9 mouse cellular contexts compared by ENCODE assay signal in the genomic region with DNA sequence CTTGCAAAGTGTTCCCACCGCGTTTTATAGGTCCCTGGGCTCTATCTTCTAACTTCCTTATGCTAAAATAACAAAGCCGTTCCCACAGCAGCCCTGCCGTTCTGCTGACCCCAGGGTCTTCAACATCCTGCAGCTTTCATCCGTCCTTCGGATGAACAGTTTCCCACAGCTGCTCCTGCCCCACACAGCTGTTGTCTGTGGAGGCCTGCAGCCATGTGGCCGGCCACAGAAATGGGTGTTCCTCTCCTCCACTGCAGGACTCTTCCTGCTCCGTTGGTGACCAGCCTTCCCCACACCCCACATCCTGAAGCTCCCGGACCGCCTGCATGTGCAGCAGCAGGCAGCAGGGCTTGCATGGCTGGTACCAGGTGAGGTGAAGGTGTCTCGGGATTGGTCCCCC. TPM values are rescaled to one million over a fixed set of nuclear protein-coding genes. Genes with fewer than 3 reads are reported as not detected.
DNase-seq lines count a peak whose midpoint lies in the region; ATAC-seq and TF ChIP-seq lines count a peak whose summit lies in the region.
"Had no signal": no experiment of that assay in that cellular context is flagged by ENCODE, and none has a peak within 500 bp of the region (broad histone marks: within the 10 kb centered on the region; RNA-seq: fewer than 3 reads in every experiment).

No protein-coding gene starts in this region.

- TF ChIP-seq POLR2A in lung, adult 2 months (IDR thresholded peaks at IDR 0.05; ENCODE audit: borderline replicate concordance, extremely low read depth, low read depth, low read length), result no peak

- 0 out of 2 replicates have a peak overlapping the region, but pooled peaks have one; percentile 37 for H3K9ac ChIP-seq in lung, embryonic 16.5 days (ENCODE audit: low read length)
- H3K9ac ChIP-seq in limb, embryonic 11.5 days (ENCODE audit: low read length), result peak overlapping the region; percentile 44
- no peak overlapping the region for H3K9ac ChIP-seq in stomach, embryonic 14.5 days (replicated peaks; ENCODE audit: low read depth, low read length)
- H3K9ac ChIP-seq: heart, embryonic 13.5 days had no signal

- no peaks in the 10 kb centered on the region for H3K36me3 ChIP-seq in heart, embryonic 10.5 days
- no peaks in the 10 kb centered on the region for H3K36me3 ChIP-seq in lung, embryonic 16.5 days (ENCODE audit: control insufficient read depth, insufficient read depth, low read length)
- no peaks in the 10 kb centered on the region for H3K36me3 ChIP-seq in limb, embryonic 11.5 days (ENCODE audit: control insufficient read depth, insufficient read depth, low read length)
- no peaks in the 10 kb centered on the region for H3K36me3 ChIP-seq in stomach, embryonic 14.5 days (ENCODE audit: control insufficient read depth, insufficient read depth, low read length)
- H3K36me3 ChIP-seq: heart, embryonic 13.5 days had no signal

- peak; percentile 72 for DNase-seq in heart, embryonic 10.5 days (ENCODE audit: low spot score)
- no peak for DNase-seq in heart, adult 8-10 months (ENCODE audit: low spot score)
- no peak for DNase-seq in lung, adult 2 months
- peak; percentile 45 for DNase-seq in limb, embryonic 11.5 days (ENCODE audit: low spot score)
- no peak for DNase-seq in thymus, adult 18-20 months
- DNase-seq in ovary, postnatal 14 days (ENCODE audit: low spot score), result no peak

- no peaks in the 10 kb centered on the region for H3K27me3 ChIP-seq in heart, embryonic 10.5 days (ENCODE audit: insufficient read depth, poor library complexity, severe bottlenecking)
- H3K27me3 ChIP-seq in lung, embryonic 16.5 days (ENCODE audit: control insufficient read depth, insufficient read depth, low read depth, low read length), result no peaks in the 10 kb centered on the region
- H3K27me3 ChIP-seq in limb, embryonic 11.5 days (ENCODE audit: control insufficient read depth, insufficient read depth, low read length), result no peaks in the 10 kb centered on the region
- H3K27me3 ChIP-seq in stomach, embryonic 14.5 days (ENCODE audit: control insufficient read depth, insufficient read depth, low read length), result no peaks in the 10 kb centered on the region
- H3K27me3 ChIP-seq: heart, embryonic 13.5 days had no signal

- no peaks in the 10 kb centered on the region for H3K9me3 ChIP-seq in heart, embryonic 10.5 days
- H3K9me3 ChIP-seq in lung, embryonic 16.5 days (ENCODE audit: control insufficient read depth, low read length), result no peaks in the 10 kb centered on the region
- H3K9me3 ChIP-seq in limb, embryonic 11.5 days (ENCODE audit: control insufficient read depth, low read length), result no peaks in the 10 kb centered on the region
- H3K9me3 ChIP-seq in stomach, embryonic 14.5 days (ENCODE audit: control insufficient read depth, low read depth, low read length), result no peaks in the 10 kb centered on the region
- H3K9me3 ChIP-seq: heart, embryonic 13.5 days had no signal

- peak overlapping the region; percentile 65 for H3K27ac ChIP-seq in heart, embryonic 10.5 days
- H3K27ac ChIP-seq in lung, embryonic 16.5 days (ENCODE audit: low read length), result peak overlapping the region; percentile 76
- peak overlapping the region; percentile 67 for H3K27ac ChIP-seq in limb, embryonic 11.5 days (replicated peaks; ENCODE audit: low read depth, low read length)
- H3K27ac ChIP-seq in stomach, embryonic 14.5 days (ENCODE audit: low read length), result peak overlapping the region; percentile 82

- TF ChIP-seq CTCF in lung, adult 2 months (IDR thresholded peaks at IDR 0.05; ENCODE audit: insufficient read depth, low read length), result no peak

- 45% methylated on average over 11 of the region's 11 CpGs for WGBS in heart, embryonic 10.5 days
- WGBS in lung, embryonic 16.5 days, result 27% methylated on average over 11 of the region's 11 CpGs
- WGBS in lung, adult 2 months, result 29% methylated on average over 11 of the region's 11 CpGs
- WGBS in limb, embryonic 11.5 days, result 24% methylated on average over 11 of the region's 11 CpGs
- 25% methylated on average over 11 of the region's 11 CpGs for WGBS in stomach, embryonic 14.5 days

- peak; percentile 47 for ATAC-seq in lung, embryonic 16.5 days (ENCODE audit: low read depth)
- peak; percentile 38; the same call in 1 of the 2 replicates for ATAC-seq in limb, embryonic 11.5 days (ENCODE audit: insufficient number of reproducible peaks, low FRiP score, low TSS enrichment, low read depth)
- no peak; the same call in 1 of the 2 replicates for ATAC-seq in stomach, embryonic 14.5 days (ENCODE audit: insufficient number of reproducible peaks, insufficient read depth, low FRiP score, low read depth)

- no peak overlapping the region for H3K4me3 ChIP-seq in heart, embryonic 10.5 days
- H3K4me3 ChIP-seq in lung, embryonic 16.5 days (ENCODE audit: low read length), result no peak overlapping the region
- H3K4me3 ChIP-seq in lung, adult 2 months (replicated peaks; ENCODE audit: extremely low read depth, low read depth, low read length), result no peak overlapping the region
- H3K4me3 ChIP-seq in limb, embryonic 11.5 days (ENCODE audit: low read depth, low read length), result no peak overlapping the region
- H3K4me3 ChIP-seq in stomach, embryonic 14.5 days (ENCODE audit: low read depth, low read length), result no peak overlapping the region
- H3K4me3 ChIP-seq: heart, embryonic 13.5 days had no signal

- H3K4me2 ChIP-seq in lung, embryonic 16.5 days (ENCODE audit: low read depth, low read length), result no peak overlapping the region
- H3K4me2 ChIP-seq in limb, embryonic 11.5 days (ENCODE audit: low read depth, severe bottlenecking), result no peak overlapping the region
- no peak overlapping the region for H3K4me2 ChIP-seq in stomach, embryonic 14.5 days (replicated peaks; ENCODE audit: low read depth, low read length)
- H3K4me2 ChIP-seq: heart, embryonic 13.5 days had no signal

- H3K4me1 ChIP-seq in heart, embryonic 10.5 days, result peaks cover 58% of the 10 kb centered on the region
- H3K4me1 ChIP-seq in lung, embryonic 16.5 days (replicated peaks; ENCODE audit: control insufficient read depth, insufficient read depth, low read length), result peaks cover 41% of the 10 kb centered on the region
- H3K4me1 ChIP-seq in lung, adult 2 months (ENCODE audit: control insufficient read depth, insufficient read depth, low read length), result peaks cover 5% of the 10 kb centered on the region
- H3K4me1 ChIP-seq in limb, embryonic 11.5 days (ENCODE audit: control insufficient read depth, insufficient read depth, low read length), result peaks cover 27% of the 10 kb centered on the region
- peaks cover 29% of the 10 kb centered on the region for H3K4me1 ChIP-seq in stomach, embryonic 14.5 days (ENCODE audit: control insufficient read depth, insufficient read depth, low read length)

RNA-seq across cellular contexts. Expression of gene Phc2, which starts 17.3 kb away (rescaled TPM):
- polyA plus RNA-seq in heart, embryonic 10.5 days (2016; fragmentation: Nextera tagmentation; extraction: Ambion mirVana), result 24.5 and 35.2 TPM in 2 replicates
- 10 to 100 TPM; 26.8 to 38.7 (median 30.2) TPM for total RNA-seq in heart, adult 8-10 months (2022)
- 18.9 and 19.8 TPM in 2 replicates for polyA plus RNA-seq in lung, embryonic 16.5 days (2015; fragmentation: Nextera tagmentation; extraction: Ambion mirVana)
- 125 and 126 TPM in 2 replicates for polyA plus RNA-seq in lung, adult 2 months (2012; rRNA removed)
- polyA plus RNA-seq in limb, embryonic 11.5 days (2014; fragmentation: Nextera tagmentation; extraction: Ambion mirVana), result 63.2 and 70.6 TPM in 2 replicates
- 20.3 and 22.9 TPM in 2 replicates for polyA plus RNA-seq in stomach, embryonic 14.5 days (2014; fragmentation: Nextera tagmentation; extraction: Ambion mirVana)

RNA-seq across cellular contexts. Expression of gene Tlr12, which starts 18.8 kb away (rescaled TPM):
- 0.30 and 0.57 TPM in 2 replicates for polyA plus RNA-seq in heart, embryonic 10.5 days (2016; fragmentation: Nextera tagmentation; extraction: Ambion mirVana)
- total RNA-seq in heart, adult 8-10 months (2022), result under 1 TPM in 2 of 4 experiments, not detected in 2; 0.28 to 0.29 TPM
- polyA plus RNA-seq in lung, embryonic 16.5 days (2015; fragmentation: Nextera tagmentation; extraction: Ambion mirVana), result 1.6 and 1.8 TPM in 2 replicates
- 1.4 and 1.8 TPM in 2 replicates for polyA plus RNA-seq in lung, adult 2 months (2012; rRNA removed)
- polyA plus RNA-seq in limb, embryonic 11.5 days (2014; fragmentation: Nextera tagmentation; extraction: Ambion mirVana), result 0.21 and 0.29 TPM in 2 replicates
- 0.35 and 0.39 TPM in 2 replicates for polyA plus RNA-seq in stomach, embryonic 14.5 days (2014; fragmentation: Nextera tagmentation; extraction: Ambion mirVana)

RNA-seq across cellular contexts. Expression of gene Zscan20, which starts 27.4 kb away (rescaled TPM):
- polyA plus RNA-seq in heart, embryonic 10.5 days (2016; fragmentation: Nextera tagmentation; extraction: Ambion mirVana), result 5.0 and 5.1 TPM in 2 replicates
- total RNA-seq in heart, adult 8-10 months (2022), result 1 to 10 TPM; 5.2 to 9.1 (median 7.8) TPM
- 4.2 and 4.5 TPM in 2 replicates for polyA plus RNA-seq in lung, embryonic 16.5 days (2015; fragmentation: Nextera tagmentation; extraction: Ambion mirVana)
- polyA plus RNA-seq in lung, adult 2 months (2012; rRNA removed), result 2.4 and 2.5 TPM in 2 replicates
- 4.5 and 8.7 TPM in 2 replicates for polyA plus RNA-seq in limb, embryonic 11.5 days (2014; fragmentation: Nextera tagmentation; extraction: Ambion mirVana)
- 3.1 and 3.9 TPM in 2 replicates for polyA plus RNA-seq in stomach, embryonic 14.5 days (2014; fragmentation: Nextera tagmentation; extraction: Ambion mirVana)

Comparison
In these comparisons a context has a peak if more than half of its experiments do, and no peak if none do; other contexts are left out.
1. DNase-seq: peak in heart, embryonic 10.5 days (single experiment) and limb, embryonic 11.5 days (single experiment); none in heart, adult 8-10 months (single experiment), lung, adult 2 months (single experiment), thymus, adult 18-20 months (0 of 2) and ovary, postnatal 14 days (single experiment).
2. Peak in every context shown above with its lines, with median percentiles within 50 percentile points of each other: H3K27ac ChIP-seq.